Mouse (Mus musculus) forelimb bud, embryonic 11.5 days (tissue): ENCODE measurements around the gene Erp44.

Source experiments
- DNase-seq: peaks from one replicate; pipeline ENCODE4 v3.0.0-alpha.2; 2012; ENCODE audit warnings: low read depth, low spot score

Gene Erp44

GRCm38 (mm10) chr4:48239046-48239445 is 40.3 kb downstream of the Erp44 start:
- no peak for DNase-seq

GRCm38 (mm10) chr4:48236721-48237120 is 42.6 kb downstream of the Erp44 start:
- no peak for DNase-seq

GRCm38 (mm10) chr4:48226800-48227199 is 52.6 kb downstream of the Erp44 start:
- no peak for DNase-seq

DNA sequence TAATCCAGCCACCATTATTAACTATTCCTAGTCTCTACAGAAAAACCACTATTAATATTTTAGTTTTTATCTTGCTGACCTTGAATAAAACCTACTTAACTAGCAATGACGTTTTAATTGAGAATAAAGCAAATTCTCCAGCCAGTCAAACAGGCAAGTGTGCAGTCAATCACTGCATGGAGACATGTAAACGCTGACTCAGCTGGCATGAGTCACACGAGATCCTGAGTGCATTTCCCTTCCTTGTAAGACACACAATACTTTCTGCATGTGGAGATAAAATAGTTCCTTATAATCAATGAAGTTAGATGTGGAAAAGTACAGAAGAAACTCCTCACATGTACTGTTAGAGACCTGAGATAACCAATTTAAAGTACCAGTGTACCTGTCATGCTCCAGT is 53.8 kb downstream of the Erp44 start:
- DNase-seq = no peak

DNA sequence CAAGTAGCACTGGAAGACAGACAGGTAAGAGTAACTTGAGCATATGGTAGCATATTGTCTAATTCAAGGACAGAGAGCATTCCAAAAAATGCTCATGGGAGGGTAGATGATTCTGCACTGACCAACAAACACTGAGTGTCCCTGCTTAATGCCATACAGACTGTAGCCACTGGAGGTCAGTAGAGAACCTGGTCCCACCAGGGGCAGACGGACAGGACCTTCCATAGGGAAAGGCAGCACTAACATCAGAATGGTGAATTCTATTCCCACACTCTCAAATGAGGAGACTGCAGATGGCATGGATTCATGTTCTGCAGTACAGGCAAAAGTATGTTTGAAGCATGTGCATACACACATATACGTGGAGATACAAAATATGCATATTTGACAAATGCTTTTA is 54.2 kb downstream of the Erp44 start:
- DNase-seq = peak; percentile 58

DNA sequence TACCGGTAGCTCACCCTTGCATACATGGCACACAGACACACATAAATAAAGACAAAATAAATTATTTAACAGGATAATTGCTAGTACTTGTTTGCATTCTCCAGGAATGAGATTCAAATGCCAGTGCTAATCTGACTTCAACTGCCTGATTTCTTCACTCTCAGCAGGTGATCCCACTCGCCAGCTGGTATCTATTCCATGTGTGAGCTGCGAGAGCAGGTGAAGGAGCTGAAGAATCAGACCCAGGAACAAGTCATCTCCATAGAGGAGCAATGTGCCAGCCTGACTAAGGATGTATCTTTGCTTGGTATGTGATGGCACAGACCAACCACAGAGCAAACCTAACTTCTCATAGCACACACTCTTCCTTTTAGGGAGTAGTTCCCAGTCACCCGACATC is 75.8 kb downstream of the Erp44 start:
- DNase-seq = no peak

GRCm38 (mm10) chr4:48198447-48198846 is 80.9 kb downstream of the Erp44 start:
- no peak for DNase-seq

DNA sequence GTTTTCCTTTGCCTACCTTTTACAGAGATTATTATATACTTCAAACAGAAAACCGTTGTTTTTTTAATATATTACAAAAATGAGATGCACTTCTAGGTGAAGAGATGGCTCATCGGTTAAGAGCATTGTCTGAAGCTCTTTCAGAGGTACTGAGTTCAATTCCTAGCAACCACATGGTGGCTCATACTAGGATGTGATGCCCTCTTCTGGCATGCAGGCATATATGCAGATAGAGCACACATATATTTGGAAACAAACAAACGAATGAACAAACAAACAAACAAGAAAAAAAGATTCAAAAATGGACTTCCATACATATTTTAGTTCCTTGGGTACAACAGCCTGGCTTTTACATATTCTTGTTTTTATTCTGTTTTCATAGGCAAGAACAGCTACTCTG is 81.4 kb downstream of the Erp44 start:
- DNase-seq = no peak

DNA sequence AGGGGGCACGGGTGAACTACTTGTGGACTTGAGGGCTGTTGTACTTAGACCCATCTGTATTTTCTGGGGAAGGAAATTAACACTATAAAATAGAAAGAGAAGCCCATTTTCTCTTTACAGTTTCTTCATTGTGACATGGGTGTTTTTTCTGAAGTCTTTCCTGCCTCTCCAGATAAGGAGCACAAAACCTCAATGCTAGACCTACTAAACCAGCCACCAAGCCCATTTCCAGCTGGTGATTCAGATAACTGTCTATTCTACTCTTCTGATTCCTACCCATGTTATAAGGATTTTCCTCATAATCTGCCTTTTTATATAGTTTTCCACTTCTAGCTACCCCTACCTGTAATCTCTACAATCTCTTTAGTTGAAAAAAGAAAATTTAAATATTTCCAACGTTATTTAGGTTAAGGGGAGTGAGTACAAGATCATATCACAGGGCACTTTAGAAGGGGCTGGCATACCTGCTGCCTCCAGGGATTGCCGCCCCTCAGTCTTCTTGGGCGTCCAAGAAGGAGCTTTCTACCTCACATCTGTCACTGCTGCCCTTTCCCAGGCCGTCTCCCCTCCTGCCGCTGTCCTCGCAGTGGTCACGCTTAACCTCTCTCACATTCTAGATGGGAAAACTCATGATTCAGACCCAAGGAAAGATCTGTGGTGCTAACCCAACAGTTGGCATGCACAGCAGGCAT is 97.1 kb downstream of the Erp44 start:
- no peak for DNase-seq

GRCm38 (mm10) chr4:48181366-48181765 is 98.0 kb downstream of the Erp44 start:
- DNase-seq = no peak

GRCm38 (mm10) chr4:48180922-48181321 is 98.4 kb downstream of the Erp44 start:
- DNase-seq = no peak

GRCm38 (mm10) chr4:48175666-48176065 is 103.7 kb downstream of the Erp44 start:
- DNase-seq = no peak

DNA sequence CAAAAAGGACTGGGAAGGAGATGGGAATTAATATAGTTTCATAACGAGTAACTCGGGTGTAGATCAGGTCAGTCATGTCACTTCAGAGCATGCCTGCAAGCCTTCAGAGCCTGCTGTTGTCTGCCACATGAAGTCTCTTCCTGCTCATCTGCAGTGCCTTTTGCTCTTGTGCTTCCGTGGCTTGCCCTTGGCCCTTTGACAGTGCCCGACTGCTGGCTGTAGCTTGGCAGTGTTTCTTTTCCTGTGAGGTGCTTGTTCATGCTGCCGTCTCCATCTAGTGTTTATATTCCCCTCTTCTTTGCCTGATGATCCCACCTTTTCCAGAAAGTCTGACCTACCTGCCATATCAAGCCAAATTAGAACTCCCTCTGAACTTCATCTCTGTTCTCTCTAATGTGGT is 115.5 kb downstream of the Erp44 start:
- no peak for DNase-seq

GRCm38 (mm10) chr4:48160386-48160785 is 119.0 kb downstream of the Erp44 start:
- no peak for DNase-seq

- DNase-seq = no peak
Measured at GRCm38 (mm10) chr4:48155864-48156263, 123.5 kb downstream of the Erp44 start.

GRCm38 (mm10) chr4:48153229-48153628 is 126.1 kb downstream of the Erp44 start:
- no peak for DNase-seq

GRCm38 (mm10) chr4:48149492-48149891 is 129.9 kb downstream of the Erp44 start:
- DNase-seq = no peak
